Mouse (Mus musculus) spleen, postnatal 4 days (tissue): Measurements from ENCODE around the gene Apbb1ip.
A peak's percentile ranks its signal among the peaks of the same experiment; 100 is the strongest.

Experiments
- DNase-seq, 2 experiments: peaks; one replicate each; pipeline ENCODE4 v3.0.0; 2022; ENCODE audit warnings: low spot score in 2 of 2

Gene Apbb1ip

DNA sequence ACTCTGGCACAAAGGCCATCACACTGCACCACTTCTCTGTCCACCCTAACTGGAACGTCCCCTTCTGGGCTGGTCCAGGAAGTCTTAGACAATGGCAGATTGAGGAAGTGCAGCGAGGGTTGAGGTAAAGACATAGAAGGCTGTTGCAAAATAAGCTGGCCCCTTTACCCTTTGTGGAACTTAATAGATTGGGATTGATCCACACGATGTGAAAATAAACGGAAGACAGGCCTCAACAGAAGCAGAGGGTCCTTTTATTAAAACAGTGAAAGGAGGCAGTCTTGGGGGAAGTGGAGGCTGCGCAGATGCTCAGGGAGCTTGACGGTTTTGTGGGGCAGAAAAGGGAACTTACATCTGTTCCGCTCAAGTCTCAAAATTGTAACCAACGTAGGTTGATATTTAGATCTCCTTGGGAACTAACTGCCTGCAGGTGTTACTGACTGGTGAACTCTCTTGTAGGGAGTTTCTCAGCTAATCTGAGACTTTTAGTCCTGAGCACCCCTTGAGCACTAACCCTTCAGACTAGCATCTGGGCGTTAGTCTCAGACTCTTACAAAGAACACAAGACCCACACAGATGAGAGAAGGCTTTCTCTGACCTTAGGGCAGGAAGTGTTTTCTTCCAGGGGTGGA is at the start of gene Apbb1ip:
TSS of gene Apbb1ip (plus strand) at position 546 of the 632 bp plus-strand sequence.
- DNase-seq: peak; percentile 43 to 72

- DNase-seq: no peak
Measured at GRCm38 (mm10) chr2:22727113-22727512, 46.8 kb upstream of the Apbb1ip start.

DNA sequence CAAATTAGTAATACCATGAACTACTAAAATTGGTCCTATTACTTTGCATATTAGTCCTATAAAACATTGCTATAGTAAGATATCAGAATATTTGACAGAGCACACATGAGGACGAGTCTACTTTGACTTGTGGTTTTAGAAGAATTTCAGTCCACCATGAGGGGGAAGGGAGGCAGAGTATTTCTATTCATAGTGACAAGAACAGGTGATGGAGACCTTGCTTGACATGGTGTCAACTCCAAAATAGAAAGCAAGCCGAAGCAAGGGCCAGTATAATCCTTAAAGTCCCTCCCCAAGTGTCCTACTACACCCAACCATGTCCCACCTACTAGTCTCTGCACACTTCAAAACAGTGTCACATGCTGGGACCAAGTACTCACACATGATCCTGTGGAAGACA is 37.8 kb upstream of the Apbb1ip start:
- no peak for DNase-seq

GRCm38 (mm10) chr2:22739369-22739768 is 34.5 kb upstream of the Apbb1ip start:
- DNase-seq: peak in 1 of 2 experiments; percentile 51

DNA sequence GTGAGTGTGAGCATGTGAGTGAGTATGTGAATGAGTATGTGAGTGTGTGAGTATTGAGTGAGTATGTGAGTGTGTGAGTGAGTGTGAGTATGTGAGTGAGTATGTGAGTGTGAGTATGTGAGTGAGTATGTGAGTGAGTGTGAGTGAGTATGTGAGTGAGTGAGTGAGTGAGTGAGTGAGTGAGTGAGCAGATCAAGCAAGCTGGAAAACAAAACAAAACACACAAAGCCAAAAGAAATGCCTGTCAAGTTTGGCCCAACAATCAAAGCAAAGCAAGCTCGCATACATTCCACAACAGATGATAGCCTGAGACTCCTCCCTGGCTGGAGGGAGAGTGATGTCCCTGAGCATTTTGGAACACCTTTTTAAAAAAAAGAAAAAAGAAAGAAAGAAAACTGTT is 33.5 kb upstream of the Apbb1ip start:
- no peak for DNase-seq

GRCm38 (mm10) chr2:22741222-22741621 is 32.7 kb upstream of the Apbb1ip start:
- peak in 1 of 2 experiments; percentile 41 for DNase-seq

DNA sequence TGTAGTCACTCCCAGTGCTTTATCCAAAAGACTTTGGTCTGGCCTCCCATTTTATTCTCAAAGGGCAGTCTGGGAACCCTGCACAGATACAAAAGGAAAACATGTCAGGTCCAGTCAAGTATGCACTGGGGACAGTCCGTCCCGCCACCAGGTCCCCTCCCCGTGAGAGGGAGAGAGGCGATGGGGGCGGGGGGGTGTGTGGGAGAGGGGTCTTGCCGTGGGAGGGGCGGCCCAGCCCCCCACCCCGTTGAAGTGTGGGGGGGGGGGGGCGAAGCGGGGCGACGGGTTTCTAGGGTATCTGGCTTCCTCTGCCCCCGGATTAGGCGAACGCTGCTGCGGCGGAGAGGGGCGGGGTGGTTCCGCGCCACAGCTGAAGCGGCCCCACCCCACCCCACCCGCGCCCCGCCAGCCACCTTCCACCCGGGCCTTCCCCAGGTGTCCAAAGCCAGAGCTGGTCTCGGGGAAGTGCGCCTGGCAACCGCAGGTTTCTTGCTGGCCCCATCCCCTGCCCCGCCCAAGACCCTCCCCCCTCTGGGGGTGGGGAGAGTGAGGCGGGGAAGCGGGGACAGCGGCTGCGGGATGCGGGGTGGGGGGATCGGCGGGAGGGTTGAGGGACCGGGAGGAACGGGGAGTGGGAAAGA is 29.7 kb upstream of the Apbb1ip start:
- DNase-seq: peak; percentile 53 to 79

- no peak for DNase-seq
Measured at GRCm38 (mm10) chr2:22744876-22745275, 29.0 kb upstream of the Apbb1ip start.

- no peak for DNase-seq
Measured at GRCm38 (mm10) chr2:22746785-22747184, 27.1 kb upstream of the Apbb1ip start.

DNA sequence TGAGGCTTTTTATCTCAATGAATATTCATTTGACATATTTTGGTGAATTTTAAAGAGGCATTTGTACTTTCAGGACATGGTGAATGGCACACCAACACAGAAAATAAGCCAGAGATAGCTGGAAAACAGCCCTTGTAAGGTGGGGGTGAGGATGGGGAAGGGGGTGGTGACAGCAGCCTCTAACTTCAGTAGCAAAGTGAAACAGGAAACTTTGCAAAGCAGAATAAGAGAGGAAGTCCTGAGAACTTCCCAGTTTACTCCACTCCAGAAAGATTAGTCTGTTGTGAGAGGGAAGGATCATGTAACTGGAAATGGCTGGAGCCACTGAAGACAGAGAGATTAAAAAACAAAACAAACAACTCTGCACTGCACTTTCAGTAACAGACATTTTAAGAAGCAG is 26.0 kb upstream of the Apbb1ip start:
- no peak for DNase-seq

- DNase-seq: no peak
Measured at GRCm38 (mm10) chr2:22749761-22750160, 24.1 kb upstream of the Apbb1ip start.

GRCm38 (mm10) chr2:22752492-22752891 is 21.4 kb upstream of the Apbb1ip start:
- DNase-seq: no peak

GRCm38 (mm10) chr2:22753461-22754075 is 20.3 kb upstream of the Apbb1ip start:
- no peak for DNase-seq

DNA sequence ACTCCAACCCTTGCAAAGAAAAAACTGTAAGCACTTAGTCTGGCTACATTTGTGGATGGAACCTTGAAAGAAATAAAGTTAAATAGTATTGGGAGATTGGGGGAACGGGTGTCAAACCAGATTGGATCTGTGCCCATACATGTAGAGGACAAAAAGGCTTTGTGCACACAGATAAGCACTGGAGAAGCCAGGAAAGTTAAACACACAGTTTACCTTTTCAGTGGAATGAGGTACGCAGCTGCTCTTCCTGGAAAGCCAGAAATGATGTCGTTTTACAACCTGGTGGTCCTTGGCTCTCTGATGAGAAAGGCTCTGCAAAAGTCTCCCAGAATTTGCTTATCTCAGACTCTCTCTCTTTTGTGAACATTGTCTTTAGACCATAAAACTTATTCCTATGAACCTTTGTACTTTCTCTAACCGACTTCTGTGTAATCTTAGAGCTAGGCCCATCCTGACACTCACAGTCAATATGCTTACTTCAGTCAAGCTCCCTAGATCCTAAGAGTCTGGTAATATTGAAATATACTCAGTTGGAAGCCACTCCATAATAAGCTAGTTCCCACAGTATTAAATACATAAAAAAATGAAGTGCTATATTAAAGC is 19.6 kb upstream of the Apbb1ip start:
- no peak for DNase-seq

GRCm38 (mm10) chr2:22755561-22755960 is 18.3 kb upstream of the Apbb1ip start:
- peak; percentile 37 to 67 for DNase-seq

DNA sequence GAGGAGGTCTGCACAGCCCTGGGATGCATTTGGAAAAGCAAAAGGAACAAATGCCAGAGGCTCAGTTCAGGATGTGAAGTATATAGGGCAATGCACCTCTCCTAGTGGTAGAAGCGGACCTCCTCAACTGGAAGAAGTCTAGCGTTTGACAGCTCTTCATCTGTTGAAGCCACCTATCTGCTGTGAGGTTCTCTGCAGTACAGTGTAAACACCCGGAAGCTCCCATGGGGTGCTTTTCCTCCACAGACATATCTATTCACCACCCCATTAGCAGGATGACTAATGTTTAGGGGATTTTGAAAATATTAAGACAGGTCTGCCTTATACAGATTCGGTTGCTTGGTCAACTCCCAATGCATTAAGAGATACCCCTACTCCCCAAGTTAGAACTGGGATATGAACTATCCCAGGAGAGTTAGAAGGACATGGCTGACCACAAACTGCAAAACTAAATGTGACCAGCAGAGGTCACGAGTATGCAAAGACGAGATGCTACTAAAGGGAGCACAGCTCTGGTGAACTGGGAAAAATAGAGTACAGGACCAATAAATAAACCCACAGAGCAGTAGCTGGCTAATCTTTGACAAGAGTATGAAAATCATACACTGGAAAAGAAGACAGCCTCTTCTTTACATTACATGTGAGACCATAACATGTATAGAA is 15.5 kb upstream of the Apbb1ip start:
- DNase-seq: peak; percentile 74 to 86

DNA sequence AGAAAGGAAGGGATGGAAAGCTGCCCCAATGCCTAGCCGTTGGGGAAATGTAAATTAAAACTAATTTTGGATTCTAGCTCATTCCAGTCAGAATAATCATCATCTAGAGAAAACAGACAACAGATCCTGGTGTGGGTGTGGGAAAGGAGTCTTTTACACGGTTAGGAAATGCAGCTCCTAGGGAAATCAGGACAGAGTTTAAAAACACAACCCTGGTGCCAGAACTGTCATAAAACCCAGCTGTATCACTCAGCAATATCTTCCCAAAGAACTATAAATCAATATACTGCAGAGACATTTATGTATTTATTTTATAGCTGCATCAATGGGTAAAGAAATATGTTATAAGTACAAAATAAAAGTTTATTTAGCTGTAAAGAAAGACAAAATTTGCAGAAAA is 13.4 kb upstream of the Apbb1ip start:
- no peak for DNase-seq

GRCm38 (mm10) chr2:22761103-22761521 is 12.8 kb upstream of the Apbb1ip start:
- DNase-seq: no peak

DNA sequence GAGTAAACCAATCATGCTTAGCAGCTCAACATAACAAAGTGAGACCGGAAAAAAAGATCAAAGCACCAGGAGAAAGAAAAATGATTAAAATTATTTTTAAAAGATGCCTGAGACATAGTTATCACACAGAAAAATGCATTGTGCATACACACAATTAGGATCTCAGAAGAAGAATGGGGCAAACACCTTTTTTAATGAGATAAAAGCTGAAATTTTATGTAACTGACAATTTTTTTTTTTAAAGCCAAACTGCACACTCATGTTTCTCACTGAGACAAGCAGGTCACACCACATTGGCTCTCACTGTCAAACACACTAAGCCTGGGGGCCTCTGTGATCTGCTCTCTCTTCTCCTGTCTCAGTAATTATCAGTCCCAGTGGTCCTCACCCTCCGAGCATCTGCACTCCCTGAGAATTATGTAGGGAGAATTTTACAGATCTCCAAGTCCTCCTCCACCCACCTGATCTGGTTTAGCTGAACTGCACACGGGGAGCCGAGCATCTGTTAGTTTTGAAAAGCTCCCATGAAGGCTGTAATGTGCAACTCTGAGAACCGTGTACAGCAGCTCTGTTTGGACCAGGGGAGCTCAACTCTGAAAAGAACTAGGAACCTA is 9.0 kb upstream of the Apbb1ip start:
- no peak for DNase-seq

DNA sequence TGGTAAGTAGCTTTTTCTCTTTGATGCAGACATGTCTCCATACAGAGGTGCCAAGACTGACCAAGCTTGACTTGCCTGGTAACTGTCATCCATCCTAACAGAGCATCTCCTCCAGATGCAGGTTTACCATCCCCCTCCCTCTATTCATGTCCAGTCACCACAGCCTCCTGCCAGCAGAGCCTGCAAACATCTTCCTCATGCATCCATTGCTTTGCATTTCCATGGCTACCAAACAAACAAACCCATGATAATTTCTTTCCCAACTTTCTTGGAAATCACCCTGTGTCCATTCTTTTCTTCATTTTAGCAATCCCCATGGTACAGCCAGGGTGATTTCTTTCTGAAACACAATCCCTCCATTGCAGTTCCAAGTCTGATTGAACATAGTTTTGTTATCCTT is 2.6 kb upstream of the Apbb1ip start:
- no peak for DNase-seq

DNA sequence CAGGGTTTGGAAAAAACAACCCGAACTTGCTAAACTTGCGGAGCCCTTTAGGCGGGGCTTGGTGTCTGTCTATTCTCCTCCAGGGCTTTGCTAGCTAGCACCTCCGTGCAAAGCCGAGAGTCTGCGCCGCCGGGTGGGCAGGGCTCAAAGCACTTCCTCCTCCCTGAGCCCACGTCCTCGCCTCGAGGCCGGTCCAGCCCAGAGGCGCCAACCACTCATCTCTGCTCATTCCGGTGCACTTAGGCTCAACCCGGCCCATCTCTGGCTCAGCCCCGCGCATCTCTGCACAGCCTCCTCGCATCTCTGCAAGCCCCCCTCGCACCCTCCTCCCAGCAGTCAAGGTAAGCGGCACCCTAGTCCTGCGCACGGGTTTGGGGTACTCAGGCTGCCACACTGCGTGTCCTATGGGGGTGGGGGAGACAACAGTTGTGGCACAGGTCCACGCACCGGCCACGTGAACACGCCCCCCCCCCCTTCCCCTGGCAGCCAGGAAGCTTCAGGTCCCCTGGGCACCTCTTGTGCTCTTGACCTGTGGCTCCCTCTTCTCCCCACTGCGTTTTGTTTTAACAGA is 372 bp downstream of the Apbb1ip start:
- peak; percentile 87 to 91 for DNase-seq
